Mouse (Mus musculus) liver, embryonic 16.5 days (tissue): ENCODE measurements around the gene Timm17b. TPM values are rescaled to one million over a fixed set of nuclear protein-coding genes. Genes with fewer than 3 reads are reported as not detected.
"Not testable (repeated sequence)": the region's sequence is repeated elsewhere in the genome, so short reads cannot be mapped to it uniquely, and the experiment has no call there.

ENCODE experiments used
- ATAC-seq: fragments of 200-750 bp; cut with Nextera tagmentation; 2 replicates; pipeline ENCODE4 v1.8.0; 2017; ENCODE audit warnings: low read depth, mild to moderate bottlenecking, moderate number of reproducible peaks, moderate library complexity
- H3K27ac ChIP-seq: fragments of 300-500 bp; sonication (generic); 2 replicates; pipeline ENCODE4 v1.5.1; 2014; ENCODE audit warnings: mild to moderate bottlenecking, low read length
- H3K27me3 ChIP-seq: fragments of 300-500 bp; sonication (generic); 2 replicates; pipeline ENCODE4 v1.6.1; 2014; ENCODE audit warnings: low read depth, low read length, mixed read lengths; ENCODE audit not compliant: control insufficient read depth, insufficient read depth
- H3K36me3 ChIP-seq: fragments of 300-500 bp; sonication (generic); 2 replicates; pipeline ENCODE4 v1.6.1; 2014; ENCODE audit warnings: mild to moderate bottlenecking; ENCODE audit not compliant: control insufficient read depth, insufficient read depth
- H3K4me1 ChIP-seq: fragments of 300-500 bp; sonication (generic); 2 replicates; pipeline ENCODE4 v1.6.1; 2014; ENCODE audit warnings: low read depth, low read length, mixed read lengths; ENCODE audit not compliant: control insufficient read depth
- H3K4me2 ChIP-seq: fragments of 300-500 bp; sonication (generic); 2 replicates; pipeline ENCODE4 v1.6.1; 2014; ENCODE audit warnings: low read depth, low read length, mixed read lengths
- H3K4me3 ChIP-seq: fragments of 300-500 bp; sonication (generic); 2 replicates; pipeline ENCODE4 v1.5.1; 2014; ENCODE audit warnings: low read depth, mild to moderate bottlenecking, low read length
- H3K9ac ChIP-seq: fragments of 300-500 bp; sonication (generic); 2 replicates; pipeline ENCODE4 v1.6.1; 2014; ENCODE audit warnings: low read depth, low read length
- H3K9me3 ChIP-seq: fragments of 300-500 bp; sonication (generic); replicated peaks from 2 replicates; pipeline ENCODE4 v1.6.1; 2016; ENCODE audit warnings: low read length; ENCODE audit not compliant: control insufficient read depth
- WGBS: fragments of 180-500 bp; shearing (Covaris S2); extraction: QIAGEN DNeasy Blood & Tissue Kit; methylation state at CpG from one replicate; pipeline ENCODE4 v1.1.7; 2014; ENCODE audit not compliant: insufficient replicate concordance; 5-methylcytosine and 5-hydroxymethylcytosine counted together
- polyA plus RNA-seq: library from polyadenylated mRNA; unstranded; fragments of >200 nt; fragmentation: Nextera tagmentation; extraction: Ambion mirVana; gene quantifications from 2 replicates; pipeline ENCODE4 v1.2.1, GENCODE M21; 2015

Timm17b gene
- polyA plus RNA-seq, 1 experiment from 2014 or later = 94.9 TPM

GRCm38 (mm10) chrX:7869826-7870225, 29.3 kb upstream of the Timm17b start:
- no peak overlapping the region for H3K9ac ChIP-seq
- H3K27me3 ChIP-seq = no peaks in the 10 kb centered on the region
- H3K4me1 ChIP-seq = no peaks in the 10 kb centered on the region; the same call in 1 of the 2 replicates
- no peak for ATAC-seq
- 68% methylated on average over 3 of the region's 3 CpGs for WGBS
- peaks cover 34% of the 10 kb centered on the region for H3K36me3 ChIP-seq
- no peak overlapping the region for H3K27ac ChIP-seq
- H3K4me2 ChIP-seq = no peak overlapping the region
- no peaks in the 10 kb centered on the region for H3K9me3 ChIP-seq
- no peak overlapping the region for H3K4me3 ChIP-seq

GRCm38 (mm10) chrX:7878007-7878419, 21.1 kb upstream of the Timm17b start, which contains the start of gene Pim2:
TSS of gene Pim2 (plus strand) at chrX:7878262.
- WGBS = 9% methylated on average over 38 of the region's 38 CpGs
- no peak within 1 kb of the TSS for H3K27ac ChIP-seq
- peaks cover 24% of the 10 kb centered on the region for H3K36me3 ChIP-seq

GRCm38 (mm10) chrX:7878495-7878894, 20.7 kb upstream of the Timm17b start:
- Histone ChIP-seq H3K4me2 (peak overlapping the region; percentile 89), H3K4me1 (peaks cover 15% of the 10 kb centered on the region), H3K9me3 (no peaks in the 10 kb centered on the region), H3K36me3 (peaks cover 19% of the 10 kb centered on the region), H3K27ac (no peak overlapping the region), H3K27me3 (peaks cover 2% of the 10 kb centered on the region; the same call in 1 of the 2 replicates), H3K9ac (peak overlapping the region; percentile 46; the same call in 1 of the 2 replicates), H3K4me3 (peak overlapping the region; percentile 57)
- ATAC-seq = no peak
- 18% methylated on average over 21 of the region's 21 CpGs for WGBS

More at GRCm38 (mm10) chrX:7878007-7878419, 21.1 kb upstream of the Timm17b start, which contains the start of gene Pim2:
- Histone ChIP-seq H3K4me1 (peaks cover 15% of the 10 kb centered on the region), H3K9ac (peak within 1 kb of the TSS; percentile 46; the same call in 1 of the 2 replicates), H3K9me3 (no peaks in the 10 kb centered on the region), H3K4me2 (peak within 1 kb of the TSS; percentile 89), H3K27me3 (peaks cover 2% of the 10 kb centered on the region; the same call in 1 of the 2 replicates), H3K4me3 (peak within 1 kb of the TSS; percentile 57)
- peak; percentile 97 for ATAC-seq

- Histone ChIP-seq H3K27me3 (peaks cover 2% of the 10 kb centered on the region; the same call in 1 of the 2 replicates), H3K4me1 (peaks cover 15% of the 10 kb centered on the region), H3K36me3 (peaks cover 6% of the 10 kb centered on the region), H3K9ac (no peak overlapping the region), H3K9me3 (no peaks in the 10 kb centered on the region), H3K27ac (no peak overlapping the region), H3K4me3 (no peak overlapping the region), H3K4me2 (0 out of 2 replicates have a peak overlapping the region, but pooled peaks have one; percentile 24)
- ATAC-seq = no peak
- WGBS = 10% methylated on average over 11 of the region's 11 CpGs
These were observed 19.3 kb upstream of the Timm17b start for GRCm38 (mm10) chrX:7879819-7880218.

- WGBS = 12% methylated on average over 49 of the region's 49 CpGs
These were observed 15.2 kb upstream of the Timm17b start, which contains the start of gene Slc35a2 for GRCm38 (mm10) chrX:7883841-7884567. TSS of gene Slc35a2 (plus strand) at chrX:7884028.

GRCm38 (mm10) chrX:7898211-7898610, 946 bp upstream of the Timm17b start:
- peak overlapping the region; percentile 78 for H3K4me3 ChIP-seq
- peak overlapping the region; percentile 87; the same call in 1 of the 2 replicates for H3K27ac ChIP-seq
- 28% methylated on average over 13 of the region's 13 CpGs for WGBS

More at GRCm38 (mm10) chrX:7883841-7884567, 15.2 kb upstream of the Timm17b start, which contains the start of gene Slc35a2:
- H3K27ac ChIP-seq = peak within 1 kb of the TSS; percentile 71
- no peaks in the 10 kb centered on the region for H3K9me3 ChIP-seq
- H3K36me3 ChIP-seq = no peaks in the 10 kb centered on the region
- H3K4me1 ChIP-seq = peaks cover 6% of the 10 kb centered on the region
- peak within 1 kb of the TSS; percentile 52 for H3K4me2 ChIP-seq
- H3K4me3 ChIP-seq = peak within 1 kb of the TSS; percentile 75
- H3K9ac ChIP-seq = peak within 1 kb of the TSS; percentile 61
- peak; percentile 93 for ATAC-seq
- no peaks in the 10 kb centered on the region for H3K27me3 ChIP-seq

GRCm38 (mm10) chrX:7904441-7904840, 5.3 kb downstream of the Timm17b start:
- no peak for ATAC-seq
- WGBS = 71% methylated on average over 5 of the region's 5 CpGs
- no peaks in the 10 kb centered on the region; the same call in 1 of the 2 replicates for H3K4me1 ChIP-seq

More at GRCm38 (mm10) chrX:7898211-7898610, 946 bp upstream of the Timm17b start:
- Histone ChIP-seq H3K4me2 (peak overlapping the region; percentile 52), H3K4me1 (peaks cover 4% of the 10 kb centered on the region), H3K9ac (peak overlapping the region; percentile 58), H3K27me3 (no peaks in the 10 kb centered on the region), H3K9me3 (no peaks in the 10 kb centered on the region), H3K36me3 (peaks cover 3% of the 10 kb centered on the region)
- no peak for ATAC-seq

GRCm38 (mm10) chrX:7907735-7908134, 8.6 kb downstream of the Timm17b start, which contains the start of gene Gm10491:
TSS of gene Gm10491 (minus strand) at chrX:7907835.
- Histone ChIP-seq H3K4me3 (no peak within 1 kb of the TSS), H3K27me3 (no peaks in the 10 kb centered on the region), H3K4me1 (no peaks in the 10 kb centered on the region), H3K4me2 (no peak within 1 kb of the TSS), H3K9ac (no peak within 1 kb of the TSS), H3K9me3 (no peaks in the 10 kb centered on the region), H3K36me3 (no peaks in the 10 kb centered on the region), H3K27ac (no peak within 1 kb of the TSS)
- WGBS = 57% methylated on average over 5 of the region's 5 CpGs
- ATAC-seq = no peak

More at GRCm38 (mm10) chrX:7904441-7904840, 5.3 kb downstream of the Timm17b start:
- Histone ChIP-seq H3K9ac (no peak overlapping the region), H3K4me3 (no peak overlapping the region), H3K27me3 (no peaks in the 10 kb centered on the region), H3K4me2 (no peak overlapping the region), H3K27ac (no peak overlapping the region), H3K36me3 (no peaks in the 10 kb centered on the region), H3K9me3 (no peaks in the 10 kb centered on the region)

GRCm38 (mm10) chrX:7909242-7909641, 10.1 kb downstream of the Timm17b start, which contains the start of gene Gm10490:
TSS of gene Gm10490 (plus strand) at chrX:7909542.
- not testable (repeated sequence) for H3K9ac ChIP-seq, H3K36me3 ChIP-seq, H3K27ac ChIP-seq, ATAC-seq, H3K9me3 ChIP-seq, H3K4me2 ChIP-seq, H3K27me3 ChIP-seq, H3K4me3 ChIP-seq, H3K4me1 ChIP-seq
- 71% methylated on average over 4 of the region's 4 CpGs for WGBS
